Mouse (Mus musculus): ENCODE measurements around the gene Gm20877. TPM values are rescaled to one million over a fixed set of nuclear protein-coding genes. Genes with fewer than 3 reads are reported as not detected.
"Not testable (repeated sequence)": the region's sequence is repeated elsewhere in the genome, so short reads cannot be mapped to it uniquely, and the experiment has no call there.

Gene Gm20877
- polyA plus RNA-seq (2014; fragmentation: Nextera tagmentation; extraction: Ambion mirVana) = not detected in 2 replicates

DNA sequence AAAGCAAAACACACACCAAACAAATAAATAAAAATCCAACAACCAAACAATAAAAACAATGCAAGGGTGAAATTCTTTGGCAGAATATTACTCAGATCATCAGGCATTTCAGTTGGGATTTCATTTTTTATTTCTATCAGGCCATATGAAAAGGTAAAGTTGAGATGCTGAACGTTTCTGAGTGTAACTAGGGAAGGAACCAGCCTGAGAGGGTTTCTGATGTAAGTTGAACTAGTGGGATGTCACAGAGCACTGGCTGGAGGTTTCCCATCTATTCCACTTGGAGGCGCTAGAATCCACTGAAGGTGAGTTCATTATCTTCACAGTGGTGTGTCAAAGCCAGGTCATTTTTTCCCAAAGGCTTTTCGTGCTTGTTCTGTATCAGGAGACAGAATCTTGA lies at the start of gene Gm20877:
Gene Gm20877 (plus strand): TSS at position 301 of the 400 bp plus-strand sequence.
- DNase-seq (ENCODE audit: low spot score); H3K4me2 ChIP-seq (ENCODE audit: low read depth, low read length, severe bottlenecking); H3K9ac ChIP-seq (ENCODE audit: low read length); H3K27me3 ChIP-seq (ENCODE audit: control insufficient read depth, insufficient read depth, low read length); H3K4me1 ChIP-seq (replicated peaks; ENCODE audit: control insufficient read depth, insufficient read depth, low read length); H3K4me3 ChIP-seq (ENCODE audit: low read depth, low read length); H3K27ac ChIP-seq (ENCODE audit: low read depth, low read length); ATAC-seq (replicated peaks; ENCODE audit: low FRiP score); H3K36me3 ChIP-seq (ENCODE audit: control insufficient read depth, insufficient read depth, low read length); H3K9me3 ChIP-seq (ENCODE audit: control insufficient read depth, low read length): not testable (repeated sequence)
- no CpG with 5 or more reads among the region's 3 CpGs for WGBS
